Comparison of ENCODE assay signal across 19 mouse cellular contexts in the genomic region with DNA sequence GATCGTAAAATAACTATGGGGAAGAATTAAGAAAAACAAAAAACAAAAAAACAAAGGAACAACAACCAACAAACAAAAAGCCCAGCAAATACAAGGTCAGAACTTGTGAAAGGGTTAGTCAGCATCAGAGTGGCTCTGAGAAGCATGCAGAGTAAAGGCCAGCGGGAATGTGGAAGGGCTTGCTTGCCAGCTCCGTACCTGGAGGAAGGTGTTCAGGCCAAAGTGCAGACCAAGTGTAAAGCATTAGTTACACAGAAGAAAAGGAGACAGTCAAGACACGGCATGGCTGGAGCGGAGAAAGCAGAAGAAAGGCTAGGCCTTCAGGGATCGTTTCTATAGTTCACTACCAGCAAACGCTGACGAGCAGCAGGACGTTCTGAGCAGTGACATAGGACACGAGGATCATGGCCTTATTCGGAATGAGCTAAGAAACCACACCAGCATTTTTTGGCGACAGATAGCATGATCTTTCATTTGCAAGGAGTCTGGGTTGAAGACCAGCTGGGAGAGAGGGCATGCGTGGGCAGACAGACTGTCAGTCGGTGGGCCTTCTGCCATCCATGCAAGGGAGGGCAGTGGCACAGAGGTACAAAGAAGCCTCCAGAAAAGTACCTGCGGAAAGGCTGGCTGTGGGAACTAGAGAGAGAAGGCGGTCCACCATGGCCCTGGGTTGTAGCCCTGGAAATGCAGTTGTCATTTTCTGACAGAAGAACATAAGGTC. TPM values are rescaled to one million over a fixed set of nuclear protein-coding genes. Genes with fewer than 3 reads are reported as not detected.
DNase-seq lines count a peak whose midpoint lies in the region; TF ChIP-seq lines count a peak whose summit lies in the region.
"Had no signal": no experiment of that assay in that cellular context is flagged by ENCODE, and none has a peak within 500 bp of the region (broad histone marks: within the 10 kb centered on the region; RNA-seq: fewer than 3 reads in every experiment).

No protein-coding gene starts in this region.

- no peak for TF ChIP-seq CTCF in layer of hippocampus, adult 2 months (conservative IDR thresholded peaks at IDR 0.05)

- DNase-seq in layer of hippocampus, adult 2 months (ENCODE audit: low spot score in 2 of 2) = peak in 1 of 2 experiments; percentile 44
- no peak for DNase-seq in layer of hippocampus, postnatal 25 days (ENCODE audit: extremely low spot score in 1 of 2, low spot score in 1 of 2)
- peak; percentile 75 for DNase-seq in cerebellum, adult 11-12 months
- peak; percentile 64 to 71 for DNase-seq in cerebellum, postnatal 10 days
- peak; percentile 59 to 60 for DNase-seq in kidney, postnatal 36 days
- DNase-seq in lung, postnatal 36 days = no peak
- DNase-seq in thymus, postnatal 36 days = no peak
- DNase-seq: adrenal gland, adult 8-10 months; gastrocnemius, adult 2 months; lung, postnatal 4 days; retina, postnatal 1 day; spleen, adult 18-20 months had no signal

- H3K27ac ChIP-seq in layer of hippocampus, adult 2 months = peak overlapping the region; percentile 43; the same call in 1 of the 2 replicates
- H3K27ac ChIP-seq: embryonic facial prominence, embryonic 12.5 days; forebrain, embryonic 13.5 days; gastrocnemius, adult 2 months; hindbrain, embryonic 10.5 days; kidney, postnatal 0 days; liver, embryonic 14.5 days; neural tube, embryonic 12.5 days had no signal

- H3K4me3 ChIP-seq in layer of hippocampus, adult 2 months = no peak overlapping the region
- H3K4me3 ChIP-seq: embryonic facial prominence, embryonic 12.5 days; forebrain, embryonic 13.5 days; gastrocnemius, adult 2 months; heart, embryonic 12.5 days; hindbrain, embryonic 10.5 days; neural tube, embryonic 12.5 days had no signal

RNA-seq across cellular contexts. Expression of gene Uvrag, which starts 26.8 kb away (rescaled TPM):
- total RNA-seq in layer of hippocampus, adult 2 months (2021) = 10 to 100 TPM; 48.9 to 52.4 TPM
- 10 to 100 TPM; 38.6 to 43.1 TPM for total RNA-seq in layer of hippocampus, postnatal 25 days (2021)

Comparison
In these comparisons a context has a peak if more than half of its experiments do, and no peak if none do; other contexts are left out.
1. DNase-seq: peak in cerebellum, adult 11-12 months (single experiment), cerebellum, postnatal 10 days (2 of 2) and kidney, postnatal 36 days (2 of 2); none in layer of hippocampus, postnatal 25 days (0 of 2), lung, postnatal 36 days (single experiment) and thymus, postnatal 36 days (0 of 2).